Mouse (Mus musculus): ENCODE measurements at regions not wholly inside any gene's neighbourhood (a gene's known extent, or its start where the extent isn't known, plus 50 kb on each side); places are given as distances from the start of the nearest gene placed in this dataset.

DNA sequence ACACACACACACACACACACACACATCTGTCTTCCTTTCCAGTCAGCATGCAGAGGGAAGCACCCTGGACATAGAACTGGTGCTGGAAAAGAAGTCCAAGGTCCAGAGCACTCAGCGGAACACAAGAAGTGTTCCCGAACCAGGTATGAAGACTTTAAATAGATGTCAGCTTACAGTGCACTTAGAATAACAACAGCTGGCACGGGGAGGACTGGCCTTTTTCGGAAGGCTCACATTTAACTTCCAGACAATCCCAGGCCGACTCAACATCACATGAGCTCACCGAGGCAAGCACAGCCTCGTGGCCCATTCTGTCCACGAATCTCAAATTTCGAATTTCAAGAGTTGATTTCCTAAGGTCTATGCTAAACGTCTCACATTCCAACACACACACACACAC, 70.9 kb upstream of the Slc25a33 start:
- DNase-seq, result peak; percentile 27

- DNase-seq, result no peak
Measured at GRCm38 (mm10) chr4:149843736-149844135, 69.7 kb upstream of the Slc25a33 start.

DNA sequence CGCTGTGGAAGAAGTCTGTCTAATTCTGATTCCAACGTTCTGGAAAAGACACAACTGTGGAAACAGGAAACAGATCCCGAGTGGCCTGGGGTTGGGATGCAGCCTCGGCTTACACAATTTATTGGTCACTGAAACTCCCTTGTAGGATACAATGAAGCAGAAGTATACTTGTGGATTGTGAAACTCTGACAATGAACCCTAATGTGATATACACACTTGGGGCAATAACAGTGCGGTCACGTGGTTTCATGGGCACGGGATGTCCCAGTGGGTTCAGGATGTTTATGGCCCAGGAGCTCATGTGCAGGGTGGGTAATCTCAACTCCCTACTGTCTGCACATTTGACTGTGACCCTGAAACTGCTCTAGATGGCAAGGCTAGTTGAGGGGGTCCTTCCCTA, 68.8 kb upstream of the Slc25a33 start:
- DNase-seq, result no peak

DNA sequence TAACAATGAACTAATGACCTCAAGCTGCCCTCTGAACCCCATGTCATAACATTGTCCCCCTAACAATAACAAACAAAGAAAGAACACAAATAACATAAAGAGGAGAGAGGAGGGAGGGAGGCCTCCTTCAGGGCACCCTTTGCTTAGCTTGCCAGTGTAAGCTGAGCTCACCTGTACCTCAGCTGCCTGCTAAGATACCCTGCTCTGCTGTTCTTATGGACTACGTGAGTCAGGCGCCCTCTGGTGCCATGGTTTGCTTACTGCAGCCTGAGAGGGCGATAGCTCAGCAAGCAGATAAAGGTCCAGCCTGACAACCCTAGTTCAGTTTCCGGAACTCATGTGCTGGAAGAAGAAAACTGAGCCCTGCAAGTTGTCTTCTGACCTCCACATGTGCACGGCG, 67.8 kb upstream of the Slc25a33 start:
- DNase-seq, result peak; percentile 47

GRCm38 (mm10) chr4:149840511-149841292, 66.6 kb upstream of the Slc25a33 start:
- DNase-seq, result no peak

- peak; percentile 39 for DNase-seq
Measured at GRCm38 (mm10) chr4:149838682-149839081, 64.6 kb upstream of the Slc25a33 start.

DNA sequence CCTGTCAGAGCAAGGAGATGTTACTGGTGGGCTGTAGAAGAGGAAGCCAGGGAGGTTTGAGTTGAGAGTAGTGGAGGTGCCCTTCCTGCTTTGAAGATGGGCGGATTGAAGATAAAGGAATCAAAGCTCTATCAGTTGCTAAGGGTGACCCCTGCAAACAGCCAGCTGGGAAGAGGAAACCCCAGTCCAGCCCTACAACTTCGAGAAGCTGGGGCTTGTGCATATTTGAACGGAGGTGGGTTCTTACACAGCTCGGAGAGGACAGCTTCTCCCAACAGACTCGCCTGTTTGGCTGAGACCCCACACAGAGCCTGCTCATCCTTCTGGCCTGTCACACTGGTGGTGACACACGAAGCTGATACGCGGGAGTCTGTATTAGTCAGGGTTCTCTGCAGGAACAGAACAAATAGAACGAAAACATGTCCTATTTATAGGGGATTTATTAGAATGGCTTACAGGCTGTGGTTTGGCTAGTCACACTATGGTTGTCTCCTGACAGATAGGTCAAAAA, 60.6 kb upstream of the Slc25a33 start:
- DNase-seq, result no peak

GRCm38 (mm10) chr4:149832446-149833101, 58.5 kb upstream of the Slc25a33 start:
- no peak for DNase-seq

DNA sequence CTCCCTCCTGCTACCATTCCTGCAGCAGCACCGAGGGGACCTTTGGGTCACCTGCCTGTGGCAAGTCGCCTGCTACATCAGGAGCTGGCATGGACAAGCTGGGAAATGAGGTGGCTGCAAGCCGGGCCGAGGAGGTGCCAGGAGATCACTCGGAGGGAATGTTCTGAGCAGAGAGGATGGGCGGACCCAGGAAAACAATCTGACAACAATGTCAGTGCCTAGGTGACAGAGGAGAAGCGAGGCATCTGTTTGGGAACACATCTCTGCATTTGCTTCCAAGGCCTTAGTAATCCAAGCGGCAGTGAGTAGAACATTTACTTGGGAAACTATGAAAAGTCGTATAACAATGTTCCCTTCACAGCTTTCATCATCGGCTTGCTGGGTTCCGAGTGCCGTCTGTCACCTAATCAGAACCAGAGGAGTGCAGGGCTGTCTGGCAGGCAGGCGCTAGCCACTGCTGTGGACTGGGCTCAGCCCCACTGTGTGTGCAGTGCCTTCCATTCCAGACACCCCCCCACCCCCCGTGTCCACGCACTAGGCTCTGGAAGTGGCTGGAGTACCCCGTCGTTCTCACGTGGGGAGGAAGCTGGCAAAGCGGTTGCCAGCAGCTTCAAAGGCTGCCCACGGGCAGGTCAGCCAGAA, 56.6 kb upstream of the Slc25a33 start:
- DNase-seq, result no peak

- DNase-seq, result no peak
Measured at GRCm38 (mm10) chr4:149829964-149830363, 55.9 kb upstream of the Slc25a33 start.

DNA sequence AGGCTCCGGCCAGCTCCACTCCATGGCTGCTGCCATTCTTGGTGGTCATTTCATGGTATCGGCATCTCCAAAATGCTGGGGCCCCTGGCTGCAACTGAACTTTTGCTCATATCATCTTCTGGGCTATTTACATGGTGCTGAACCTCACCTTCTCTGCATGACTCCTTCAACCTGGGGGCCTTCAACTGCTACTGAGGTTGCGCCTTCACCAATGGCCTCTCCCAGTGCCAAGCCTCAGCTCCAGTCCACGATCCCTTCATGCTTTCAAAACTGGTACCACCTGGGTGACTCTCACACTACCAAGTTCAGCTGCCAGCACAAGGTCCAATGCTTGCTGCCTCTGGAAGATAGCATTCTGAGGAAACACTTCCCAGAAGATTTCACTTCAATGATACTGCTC, 53.7 kb upstream of the Slc25a33 start:
- no peak for DNase-seq
